In genomic region chr19:22938848-22939724, GRCm38 (mm10) we compare ENCODE assay signal across 12 mouse cellular contexts.
A peak's percentile ranks its signal among the peaks of the same experiment; 100 is the strongest.
DNase-seq lines count a peak whose midpoint lies in the region; ATAC-seq and TF ChIP-seq lines count a peak whose summit lies in the region.
"Had no signal": no experiment of that assay in that cellular context is flagged by ENCODE, and none has a peak within 500 bp of the region (broad histone marks: within the 10 kb centered on the region; RNA-seq: fewer than 3 reads in every experiment).

No protein-coding gene starts in this region.

- H3K27ac ChIP-seq in kidney, adult 2 months (ENCODE audit: insufficient read depth, low read depth, low read length) = no peak overlapping the region
- H3K27ac ChIP-seq in kidney, embryonic 14.5 days (ENCODE audit: low read depth, low read length) = no peak overlapping the region
- peak overlapping the region; percentile 42 for H3K27ac ChIP-seq in midbrain, embryonic 15.5 days

- peaks cover 3% of the 10 kb centered on the region; the same call in 1 of the 2 replicates for H3K4me1 ChIP-seq in kidney, adult 2 months (ENCODE audit: control insufficient read depth, insufficient read depth, low read length)
- H3K4me1 ChIP-seq in kidney, embryonic 14.5 days (ENCODE audit: control insufficient read depth, insufficient read depth, low read length) = peaks cover 5% of the 10 kb centered on the region; the same call in 1 of the 2 replicates
- peaks cover 11% of the 10 kb centered on the region for H3K4me1 ChIP-seq in midbrain, embryonic 15.5 days

- H3K27me3 ChIP-seq in kidney, adult 2 months (replicated peaks; ENCODE audit: control insufficient read depth, insufficient read depth, low read length) = no peaks in the 10 kb centered on the region
- no peaks in the 10 kb centered on the region for H3K27me3 ChIP-seq in kidney, embryonic 14.5 days (ENCODE audit: control insufficient read depth, insufficient read depth, low read length)
- H3K27me3 ChIP-seq in midbrain, embryonic 15.5 days (replicated peaks) = no peaks in the 10 kb centered on the region
- H3K27me3 ChIP-seq: Patski had no signal

- no peak for TF ChIP-seq CTCF in kidney, adult 2 months (conservative IDR thresholded peaks at IDR 0.05; ENCODE audit: insufficient read depth, insufficient read length, low read depth, low read length)

- ATAC-seq in kidney, embryonic 14.5 days (ENCODE audit: low FRiP score, low TSS enrichment) = no peak
- peak; percentile 51; the same call in 1 of the 2 replicates for ATAC-seq in midbrain, embryonic 15.5 days (replicated peaks)
- ATAC-seq: Patski had no signal

- DNase-seq in cerebellum, adult 9-10 months = peak; percentile 68
- no peak for DNase-seq in cerebellum, postnatal 4 days (ENCODE audit: low spot score in 2 of 2)
- peak; percentile 51 for DNase-seq in kidney, adult 2 months
- peak; percentile 37 to 58 for DNase-seq in cerebellum, postnatal 14 days
- no peak for DNase-seq in left cerebral cortex, adult 18-20 months (ENCODE audit: low spot score in 2 of 2)
- DNase-seq in left cerebral cortex, postnatal 4 days = no peak
- DNase-seq: B cell, adult 2 months; layer of hippocampus, adult 9-11 months; lung, postnatal 14 days had no signal

- no peak overlapping the region for H3K4me3 ChIP-seq in kidney, adult 2 months (ENCODE audit: insufficient read depth, low read depth, low read length)
- no peak overlapping the region for H3K4me3 ChIP-seq in kidney, embryonic 14.5 days (ENCODE audit: low read length)
- no peak overlapping the region for H3K4me3 ChIP-seq in midbrain, embryonic 15.5 days

- no peak overlapping the region for H3K4me2 ChIP-seq in kidney, embryonic 14.5 days (replicated peaks; ENCODE audit: low read depth, low read length)
- H3K4me2 ChIP-seq in midbrain, embryonic 15.5 days = no peak overlapping the region

- H3K36me3 ChIP-seq in kidney, adult 2 months (ENCODE audit: control insufficient read depth, insufficient read depth, low read length) = no peaks in the 10 kb centered on the region
- H3K36me3 ChIP-seq in kidney, embryonic 14.5 days (ENCODE audit: control insufficient read depth, insufficient read depth, low read length) = no peaks in the 10 kb centered on the region
- H3K36me3 ChIP-seq in midbrain, embryonic 15.5 days (replicated peaks) = no peaks in the 10 kb centered on the region

- no peak overlapping the region; the same call in 1 of the 2 replicates for H3K9ac ChIP-seq in kidney, embryonic 14.5 days (ENCODE audit: low read depth, low read length)
- no peak overlapping the region for H3K9ac ChIP-seq in midbrain, embryonic 15.5 days

- intact Hi-C loops in left cerebral cortex, postnatal 4 days (cut with DNase I) = loop anchor here (5.0 kb wide), 1 partner anchor 198 kb away; no protein-coding TSS in a partner anchor

- WGBS in kidney, adult 2 months = 26% methylated on average over 14 of the region's 14 CpGs
- 52% methylated on average over 14 of the region's 14 CpGs for WGBS in kidney, embryonic 14.5 days
- WGBS in midbrain, embryonic 15.5 days = 49% methylated on average over 14 of the region's 14 CpGs

- no peaks in the 10 kb centered on the region for H3K9me3 ChIP-seq in kidney, embryonic 14.5 days (ENCODE audit: control insufficient read depth, low read length)
- H3K9me3 ChIP-seq in midbrain, embryonic 15.5 days = no peaks in the 10 kb centered on the region

- TF ChIP-seq POLR2A in kidney, adult 2 months (IDR thresholded peaks at IDR 0.05; ENCODE audit: low read depth, low read length) = no peak

Comparison
In these comparisons a context has a peak if more than half of its experiments do, and no peak if none do; other contexts are left out.
1. DNase-seq: peak in cerebellum, adult 9-10 months (single experiment), kidney, adult 2 months (single experiment) and cerebellum, postnatal 14 days (2 of 2); none in cerebellum, postnatal 4 days (0 of 2), left cerebral cortex, adult 18-20 months (0 of 2) and left cerebral cortex, postnatal 4 days (single experiment).